Mouse (Mus musculus) neural tube, embryonic 14.5 days (tissue): ENCODE results near the gene Olfr1056. TPM values are rescaled to one million over a fixed set of nuclear protein-coding genes. Genes with fewer than 3 reads are reported as not detected.
"Not testable (repeated sequence)": the region's sequence is repeated elsewhere in the genome, so short reads cannot be mapped to it uniquely, and the experiment has no call there.

ENCODE experiments used
- ATAC-seq: fragments of 200-750 bp; cut with Nextera tagmentation; 2 replicates; pipeline ENCODE4 v1.8.0; 2017; ENCODE audit warnings: low read depth, mild to moderate bottlenecking, moderate TSS enrichment, moderate library complexity
- H3K27ac ChIP-seq: fragments of 300-500 bp; sonication (generic); 2 replicates; pipeline ENCODE4 v1.5.1; 2014; ENCODE audit warnings: low read depth, mild to moderate bottlenecking, control low read depth, low read length, moderate library complexity, mixed read lengths
- H3K27me3 ChIP-seq: fragments of 300-500 bp; sonication (generic); 2 replicates; pipeline ENCODE4 v1.6.1; 2014; ENCODE audit warnings: low read length; ENCODE audit not compliant: control insufficient read depth, insufficient read depth
- H3K36me3 ChIP-seq: fragments of 300-500 bp; sonication (generic); 2 replicates; pipeline ENCODE4 v1.6.1; 2014; ENCODE audit warnings: low read length, mixed read lengths; ENCODE audit not compliant: control insufficient read depth, insufficient read depth
- H3K4me1 ChIP-seq: fragments of 300-500 bp; sonication (generic); 2 replicates; pipeline ENCODE4 v1.6.1; 2014; ENCODE audit warnings: low read length; ENCODE audit not compliant: control insufficient read depth, insufficient read depth
- H3K4me2 ChIP-seq: fragments of 300-500 bp; sonication (generic); 2 replicates; pipeline ENCODE4 v1.6.1; 2014; ENCODE audit warnings: mild to moderate bottlenecking, low read depth, low read length, control low read depth
- H3K4me3 ChIP-seq: fragments of 300-500 bp; sonication (generic); 2 replicates; pipeline ENCODE4 v1.5.1; 2014; ENCODE audit warnings: low read depth, low read length, control low read depth, mixed read lengths
- H3K9ac ChIP-seq: fragments of 300-500 bp; sonication (generic); replicated peaks from 2 replicates; pipeline ENCODE4 v1.6.1; 2014; ENCODE audit warnings: low read depth, mild to moderate bottlenecking, control low read depth, low read length, mixed read lengths
- H3K9me3 ChIP-seq: fragments of 300-500 bp; sonication (generic); 2 replicates; pipeline ENCODE4 v1.6.1; 2016; ENCODE audit warnings: low read length; ENCODE audit not compliant: control insufficient read depth
- WGBS: fragments of 180-500 bp; shearing (Covaris S2); extraction: QIAGEN DNeasy Blood & Tissue Kit; methylation state at CpG from one replicate; pipeline ENCODE4 v1.1.7; 2014; 5-methylcytosine and 5-hydroxymethylcytosine counted together
- polyA plus RNA-seq: library from polyadenylated mRNA; unstranded; fragments of >200 nt; fragmentation: Nextera tagmentation; extraction: Ambion mirVana; gene quantifications from 2 replicates; pipeline ENCODE4 v1.2.1, GENCODE M21; 2014

Olfr1056 gene
- not detected in 2 replicates for polyA plus RNA-seq

- Histone ChIP-seq H3K4me2 (no peak within 1 kb of the TSS), H3K9ac (no peak within 1 kb of the TSS), H3K36me3 (no peaks in the 10 kb centered on the region), H3K4me1 (no peaks in the 10 kb centered on the region), H3K27me3 (no peaks in the 10 kb centered on the region), H3K27ac (no peak within 1 kb of the TSS), H3K4me3 (no peak within 1 kb of the TSS), H3K9me3 (no peaks in the 10 kb centered on the region)
- ATAC-seq = no peak
These were observed at the start of gene Olfr1056 for GRCm38 (mm10) chr2:86362369-86362768. Gene Olfr1056, minus strand, starts transcription at chr2:86362469.

GRCm38 (mm10) chr2:86395114-86395513, 32.8 kb upstream of the Olfr1056 start:
- H3K27ac ChIP-seq = no peak overlapping the region
- no peaks in the 10 kb centered on the region for H3K4me1 ChIP-seq
- no peaks in the 10 kb centered on the region for H3K27me3 ChIP-seq
- H3K4me3 ChIP-seq = no peak overlapping the region
- H3K4me2 ChIP-seq = no peak overlapping the region
- H3K9ac ChIP-seq = no peak overlapping the region
- H3K36me3 ChIP-seq = no peaks in the 10 kb centered on the region
- no peaks in the 10 kb centered on the region for H3K9me3 ChIP-seq
- 97% methylated on average over 2 of the region's 2 CpGs for WGBS
- ATAC-seq = no peak

GRCm38 (mm10) chr2:86388461-86388860, 26.2 kb upstream of the Olfr1056 start, which contains the start of gene Olfr1058:
Gene Olfr1058, minus strand, starts transcription at chr2:86388561.
- not testable (repeated sequence) for H3K4me3 ChIP-seq, H3K27ac ChIP-seq, H3K36me3 ChIP-seq, H3K9ac ChIP-seq, H3K27me3 ChIP-seq, H3K9me3 ChIP-seq, ATAC-seq, H3K4me2 ChIP-seq, H3K4me1 ChIP-seq

- H3K36me3 ChIP-seq = no peaks in the 10 kb centered on the region
- no peak for ATAC-seq
- H3K4me3 ChIP-seq = no peak within 1 kb of the TSS
- no peaks in the 10 kb centered on the region for H3K27me3 ChIP-seq
- no peaks in the 10 kb centered on the region for H3K4me1 ChIP-seq
- H3K9ac ChIP-seq = no peak within 1 kb of the TSS
- H3K4me2 ChIP-seq = no peak within 1 kb of the TSS
- no peak within 1 kb of the TSS for H3K27ac ChIP-seq
- H3K9me3 ChIP-seq = no peaks in the 10 kb centered on the region
These were observed 16.0 kb upstream of the Olfr1056 start, which contains the start of gene Olfr1057 for GRCm38 (mm10) chr2:86378293-86378692. Gene Olfr1057, minus strand, starts transcription at chr2:86378393.

DNA sequence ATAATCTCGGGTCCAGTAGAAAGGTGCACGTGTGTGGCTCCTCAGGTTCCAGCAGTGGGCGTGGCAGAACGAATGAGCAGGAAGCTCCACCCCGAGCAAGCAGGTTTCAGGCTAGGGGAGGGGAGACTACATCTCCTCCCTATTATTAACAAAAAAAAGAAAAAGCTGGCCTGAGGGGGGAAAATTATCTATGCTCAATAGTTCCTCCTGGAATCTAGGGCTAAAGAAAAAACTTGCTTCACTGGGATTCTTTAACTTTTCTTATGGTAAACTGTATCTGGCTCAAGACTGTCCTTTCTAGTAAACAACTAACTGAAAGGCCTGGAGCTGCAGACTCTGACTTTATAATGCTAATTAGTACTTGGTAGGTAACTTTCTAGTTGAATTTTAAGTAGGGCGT, 4.1 kb upstream of the Olfr1056 start:
- not testable (repeated sequence) for H3K27me3 ChIP-seq, H3K4me2 ChIP-seq, H3K9ac ChIP-seq, H3K4me3 ChIP-seq, H3K9me3 ChIP-seq, H3K36me3 ChIP-seq, H3K4me1 ChIP-seq, H3K27ac ChIP-seq, ATAC-seq
- no CpG with 5 or more reads among the region's 6 CpGs for WGBS

GRCm38 (mm10) chr2:86351751-86352150, 10.5 kb downstream of the Olfr1056 start:
- ATAC-seq, H3K27me3 ChIP-seq, H3K4me3 ChIP-seq, H3K9me3 ChIP-seq, H3K36me3 ChIP-seq, H3K9ac ChIP-seq, H3K4me2 ChIP-seq, H3K27ac ChIP-seq, H3K4me1 ChIP-seq: not testable (repeated sequence)
- WGBS = 83% methylated on average over 1 of the region's 1 CpGs

DNA sequence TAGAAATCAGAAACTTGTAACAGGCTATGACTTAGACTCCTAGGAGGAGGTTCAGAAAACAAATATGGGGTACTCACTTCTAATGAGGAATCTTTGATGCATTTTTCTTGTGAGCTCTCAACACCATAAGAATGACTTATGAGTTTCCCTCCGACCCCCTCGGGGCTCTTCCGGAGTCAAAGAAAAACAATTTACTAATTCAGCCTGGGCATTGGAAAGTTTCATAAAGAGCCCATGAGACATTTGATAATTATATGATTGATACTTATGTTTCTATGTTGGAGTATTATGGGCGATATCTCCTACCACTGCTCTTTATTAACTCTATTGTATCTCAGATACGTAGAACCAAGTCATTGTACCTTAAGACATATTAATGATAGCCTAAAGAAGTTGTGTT, 12.1 kb downstream of the Olfr1056 start, which contains the start of gene Olfr1055:
Olfr1055 (minus strand) TSS at position 101 of the 400 bp plus-strand sequence.
- 87% methylated on average over 5 of the region's 5 CpGs for WGBS
- no peaks in the 10 kb centered on the region for H3K4me1 ChIP-seq
- no peak within 1 kb of the TSS for H3K9ac ChIP-seq
- no peak within 1 kb of the TSS for H3K4me3 ChIP-seq
- ATAC-seq = no peak
- H3K9me3 ChIP-seq = no peaks in the 10 kb centered on the region
- no peak within 1 kb of the TSS for H3K4me2 ChIP-seq
- H3K27me3 ChIP-seq = no peaks in the 10 kb centered on the region
- no peak within 1 kb of the TSS for H3K27ac ChIP-seq
- H3K36me3 ChIP-seq = no peaks in the 10 kb centered on the region

GRCm38 (mm10) chr2:86335333-86335732, 26.9 kb downstream of the Olfr1056 start, which contains the start of gene Olfr1054:
Gene Olfr1054, minus strand, starts transcription at chr2:86335433.
- Histone ChIP-seq H3K36me3 (no peaks in the 10 kb centered on the region), H3K9me3 (no peaks in the 10 kb centered on the region), H3K4me3 (no peak within 1 kb of the TSS), H3K27me3 (no peaks in the 10 kb centered on the region), H3K27ac (no peak within 1 kb of the TSS), H3K4me1 (no peaks in the 10 kb centered on the region), H3K9ac (no peak within 1 kb of the TSS), H3K4me2 (no peak within 1 kb of the TSS)
- 86% methylated on average over 3 of the region's 3 CpGs for WGBS
- ATAC-seq = no peak

GRCm38 (mm10) chr2:86315184-86315583, 47.1 kb downstream of the Olfr1056 start, which contains the start of gene Olfr1053:
Gene Olfr1053, minus strand, starts transcription at chr2:86315284.
- ATAC-seq = no peak
- H3K27ac ChIP-seq = no peak within 1 kb of the TSS
- H3K9me3 ChIP-seq = no peaks in the 10 kb centered on the region
- H3K36me3 ChIP-seq = no peaks in the 10 kb centered on the region
- H3K4me2 ChIP-seq = no peak within 1 kb of the TSS
- H3K4me1 ChIP-seq = no peaks in the 10 kb centered on the region
- WGBS = 67% methylated on average over 3 of the region's 3 CpGs
- H3K27me3 ChIP-seq = no peaks in the 10 kb centered on the region
- H3K9ac ChIP-seq = no peak within 1 kb of the TSS
- no peak within 1 kb of the TSS for H3K4me3 ChIP-seq
